Mouse (Mus musculus) lung, embryonic 15.5 days (tissue): ENCODE data around the gene Olfr689. TPM values are rescaled to one million over a fixed set of nuclear protein-coding genes. Genes with fewer than 3 reads are reported as not detected.

ENCODE experiments used
- ATAC-seq: fragments of 200-750 bp; cut with Nextera tagmentation; 2 replicates; pipeline ENCODE4 v1.8.0; 2017; ENCODE audit warnings: moderate number of reproducible peaks, borderline replicate concordance; ENCODE audit not compliant: low FRiP score, low TSS enrichment; ENCODE audit errors: extremely low read depth
- H3K27ac ChIP-seq: fragments of 300-500 bp; sonication (generic); 2 replicates; pipeline ENCODE4 v1.5.1; 2015; ENCODE audit warnings: moderate library complexity, mild to moderate bottlenecking, inconsistent platforms
- H3K27me3 ChIP-seq: fragments of 300-500 bp; sonication (generic); 2 replicates; pipeline ENCODE4 v1.6.1; 2015; ENCODE audit warnings: inconsistent platforms
- H3K36me3 ChIP-seq: fragments of 300-500 bp; sonication (generic); 2 replicates; pipeline ENCODE4 v1.6.1; 2015; ENCODE audit warnings: inconsistent platforms
- H3K4me1 ChIP-seq: fragments of 300-500 bp; sonication (generic); 2 replicates; pipeline ENCODE4 v1.6.1; 2015; ENCODE audit warnings: inconsistent platforms
- H3K4me2 ChIP-seq: fragments of 300-500 bp; sonication (generic); 2 replicates; pipeline ENCODE4 v1.6.1; 2015; ENCODE audit warnings: inconsistent platforms, mild to moderate bottlenecking, moderate library complexity
- H3K4me3 ChIP-seq: fragments of 300-500 bp; sonication (generic); 2 replicates; pipeline ENCODE4 v1.5.1; 2015; ENCODE audit warnings: mild to moderate bottlenecking, inconsistent platforms
- H3K9ac ChIP-seq: fragments of 300-500 bp; sonication (generic); 2 replicates; pipeline ENCODE4 v1.6.1; 2015; ENCODE audit warnings: inconsistent platforms
- H3K9me3 ChIP-seq: fragments of 300-500 bp; sonication (generic); 2 replicates; pipeline ENCODE4 v1.6.1; 2016; ENCODE audit warnings: inconsistent platforms
- WGBS: fragments of 180-500 bp; shearing (Covaris S2); methylation state at CpG from one replicate; pipeline ENCODE4 v1.1.7; 2015; 5-methylcytosine and 5-hydroxymethylcytosine counted together
- polyA plus RNA-seq: library from polyadenylated mRNA; unstranded; fragments of >200 nt; fragmentation: Nextera tagmentation; extraction: Ambion mirVana; gene quantifications from 2 replicates; pipeline ENCODE4 v1.2.1, GENCODE M21; 2015

Gene Olfr689
- polyA plus RNA-seq, 1 experiment from 2014 or later: not detected

- Histone ChIP-seq H3K4me1 (no peaks in the 10 kb centered on the region), H3K4me3 (no peak overlapping the region), H3K9ac (no peak overlapping the region), H3K9me3 (no peaks in the 10 kb centered on the region), H3K36me3 (0 out of 2 replicates have a peak, but pooled peaks cover 2% of the 10 kb centered on the region), H3K27me3 (no peaks in the 10 kb centered on the region), H3K27ac (no peak overlapping the region), H3K4me2 (no peak overlapping the region)
- no peak for ATAC-seq
- WGBS: 95% methylated on average over 4 of the region's 4 CpGs
Observed at GRCm38 (mm10) chr7:105368521-105368920, 57.6 kb downstream of the Olfr689 start.

Other genes with a start within 250 kb of the Olfr689 start
- not detected in 2 replicates for gene Olfr678, start 246.7 kb upstream of the Olfr689 start, polyA plus RNA-seq
- gene Olfr679, start 230.0 kb upstream of the Olfr689 start, polyA plus RNA-seq: not detected in 2 replicates
- not detected in 2 replicates for gene Olfr680-ps1, start 218.3 kb upstream of the Olfr689 start, polyA plus RNA-seq
- gene Olfr681, start 194.3 kb upstream of the Olfr689 start, polyA plus RNA-seq: not detected in 2 replicates
- not detected in 2 replicates for gene Olfr683, start 164.2 kb upstream of the Olfr689 start, polyA plus RNA-seq
- gene Olfr684, start 147.5 kb upstream of the Olfr689 start, polyA plus RNA-seq: not detected in 2 replicates
- not detected in 2 replicates for gene Olfr685, start 125.2 kb upstream of the Olfr689 start, polyA plus RNA-seq
- gene Olfr686, start 103.7 kb upstream of the Olfr689 start, polyA plus RNA-seq: not detected in 2 replicates
- gene Olfr688, start 23.1 kb upstream of the Olfr689 start, polyA plus RNA-seq: not detected in 2 replicates
- gene Olfr690, start 22.9 kb downstream of the Olfr689 start, polyA plus RNA-seq: not detected in 2 replicates
- not detected in 2 replicates for gene Olfr691, start 31.1 kb downstream of the Olfr689 start, polyA plus RNA-seq
- not detected in 2 replicates for gene Olfr692, start 57.1 kb downstream of the Olfr689 start, polyA plus RNA-seq
- gene Gm5901, start 63.9 kb downstream of the Olfr689 start, polyA plus RNA-seq: not detected in 2 replicates
- 40.3 and 41.0 TPM in 2 replicates for gene Fam160a2, start 88.9 kb downstream of the Olfr689 start, polyA plus RNA-seq
- not detected in 2 replicates for gene Cnga4, start 93.4 kb downstream of the Olfr689 start, polyA plus RNA-seq
- 0.21 and 0.29 TPM in 2 replicates for gene Cckbr, start 114.6 kb downstream of the Olfr689 start, polyA plus RNA-seq
- gene Cavin3, start 171.1 kb downstream of the Olfr689 start, polyA plus RNA-seq: 106 and 110 TPM in 2 replicates
- gene Smpd1, start 243.2 kb downstream of the Olfr689 start, polyA plus RNA-seq: 36.9 and 40.0 TPM in 2 replicates